37 mouse cellular contexts compared by ENCODE assay signal in the genomic region with DNA sequence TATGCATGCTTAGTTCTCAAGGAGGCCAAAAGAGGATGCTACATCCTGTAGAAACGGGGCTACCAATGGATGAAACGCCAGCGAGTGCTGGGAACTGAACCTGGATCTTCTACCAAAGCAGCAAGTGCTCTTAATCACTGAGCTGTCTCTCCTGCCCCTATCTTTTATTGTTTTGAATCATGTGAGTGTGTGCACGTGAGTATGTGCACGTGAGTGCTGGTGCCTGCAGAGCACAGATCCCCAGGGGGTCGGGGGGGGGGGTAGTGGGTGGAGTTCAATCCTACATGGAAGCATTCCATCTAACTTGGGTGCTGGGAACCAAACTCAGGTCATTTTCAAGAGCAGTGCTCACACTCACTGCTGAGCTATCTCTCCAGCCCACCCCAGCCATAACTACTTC. TPM values are rescaled to one million over a fixed set of nuclear protein-coding genes. Genes with fewer than 3 reads are reported as not detected.
"Had no signal": no experiment of that assay in that cellular context is flagged by ENCODE, and none has a peak within 500 bp of the region (broad histone marks: within the 10 kb centered on the region; RNA-seq: fewer than 3 reads in every experiment).

No protein-coding gene starts in this region.

- H3K4me3 ChIP-seq: limb, embryonic 10.5 days; limb, embryonic 12.5 days; limb, embryonic 13.5 days; limb, embryonic 15.5 days; liver, embryonic 12.5 days; liver, embryonic 13.5 days; liver, embryonic 15.5 days; lung, embryonic 15.5 days; megakaryocyte, embryonic 14.5 days; midbrain, embryonic 10.5 days; midbrain, embryonic 12.5 days; midbrain, embryonic 13.5 days; midbrain, embryonic 15.5 days; myocyte had no signal

- H3K4me1 ChIP-seq: liver, embryonic 12.5 days; liver, embryonic 13.5 days; liver, embryonic 15.5 days; midbrain, embryonic 13.5 days had no signal

- H3K36me3 ChIP-seq: limb, embryonic 10.5 days; limb, embryonic 12.5 days; limb, embryonic 13.5 days; limb, embryonic 15.5 days; liver, embryonic 12.5 days; liver, embryonic 13.5 days; liver, embryonic 15.5 days; lung, embryonic 15.5 days; midbrain, embryonic 10.5 days; midbrain, embryonic 12.5 days; midbrain, embryonic 13.5 days; midbrain, embryonic 15.5 days had no signal

- H3K27me3 ChIP-seq: midbrain, embryonic 15.5 days had no signal

- H3K27ac ChIP-seq: limb, embryonic 10.5 days; limb, embryonic 12.5 days; limb, embryonic 13.5 days; limb, embryonic 15.5 days; liver, embryonic 12.5 days; liver, embryonic 13.5 days; liver, embryonic 14.5 days; liver, embryonic 15.5 days; lung, embryonic 15.5 days; macrophage; midbrain, embryonic 10.5 days; midbrain, embryonic 12.5 days; midbrain, embryonic 13.5 days; midbrain, embryonic 15.5 days had no signal

- H3K4me2 ChIP-seq: limb, embryonic 12.5 days; limb, embryonic 13.5 days; limb, embryonic 15.5 days; liver, embryonic 11.5 days; liver, embryonic 12.5 days; liver, embryonic 13.5 days; liver, embryonic 15.5 days; lung, embryonic 14.5 days; lung, embryonic 15.5 days; midbrain, embryonic 11.5 days; midbrain, embryonic 12.5 days; midbrain, embryonic 13.5 days; midbrain, embryonic 15.5 days had no signal

- DNase-seq: left cerebral cortex, postnatal 4 days; liver; liver, embryonic 13.5 days; liver, postnatal 0 days; lung, adult 18-20 months; lung, adult 2 months; lung, embryonic 14.5 days; lung, postnatal 10 days; lung, postnatal 14 days; lung, postnatal 36 days; lung, postnatal 4 days; midbrain, embryonic 14.5 days had no signal

- H3K9me3 ChIP-seq: limb, embryonic 10.5 days; limb, embryonic 15.5 days; liver, embryonic 15.5 days; lung, embryonic 15.5 days; midbrain, embryonic 15.5 days had no signal

- ATAC-seq: liver, embryonic 12.5 days; liver, postnatal 0 days; lung, postnatal 0 days; midbrain, embryonic 13.5 days; midbrain, embryonic 15.5 days; midbrain, embryonic 16.5 days had no signal

- H3K9ac ChIP-seq: limb, embryonic 12.5 days; limb, embryonic 13.5 days; limb, embryonic 15.5 days; liver, embryonic 12.5 days; liver, embryonic 13.5 days; liver, embryonic 14.5 days; liver, embryonic 15.5 days; liver, postnatal 0 days; lung, embryonic 14.5 days; lung, embryonic 15.5 days; midbrain, embryonic 12.5 days; midbrain, embryonic 13.5 days; midbrain, embryonic 15.5 days had no signal

RNA-seq across cellular contexts. Expression of gene Tbx21, which starts 28.8 kb away (rescaled TPM):
- total RNA-seq: left cerebral cortex, postnatal 10 days; megakaryocyte progenitor cell, adult 5-6 weeks had no signal
- polyA plus RNA-seq: limb, embryonic 11.5 days; limb, embryonic 12.5 days; limb, embryonic 15.5 days; liver, embryonic 11.5 days; liver, embryonic 12.5 days; liver, embryonic 13.5 days; lung, embryonic 14.5 days; lung, embryonic 16.5 days; myocyte had no signal

RNA-seq across cellular contexts. Expression of gene Lrrc46, which starts 45.2 kb away (rescaled TPM):
- total RNA-seq: megakaryocyte-erythroid progenitor cell, adult 5-6 weeks; monocyte, adult 5-6 weeks had no signal
